Mouse (Mus musculus): ENCODE measurements around the gene Myo18a. TPM values are rescaled to one million over a fixed set of nuclear protein-coding genes. Genes with fewer than 3 reads are reported as not detected.

Gene Myo18a
- total RNA-seq, 2 experiments from 2014 or later, result 228 to 275 TPM

DNA sequence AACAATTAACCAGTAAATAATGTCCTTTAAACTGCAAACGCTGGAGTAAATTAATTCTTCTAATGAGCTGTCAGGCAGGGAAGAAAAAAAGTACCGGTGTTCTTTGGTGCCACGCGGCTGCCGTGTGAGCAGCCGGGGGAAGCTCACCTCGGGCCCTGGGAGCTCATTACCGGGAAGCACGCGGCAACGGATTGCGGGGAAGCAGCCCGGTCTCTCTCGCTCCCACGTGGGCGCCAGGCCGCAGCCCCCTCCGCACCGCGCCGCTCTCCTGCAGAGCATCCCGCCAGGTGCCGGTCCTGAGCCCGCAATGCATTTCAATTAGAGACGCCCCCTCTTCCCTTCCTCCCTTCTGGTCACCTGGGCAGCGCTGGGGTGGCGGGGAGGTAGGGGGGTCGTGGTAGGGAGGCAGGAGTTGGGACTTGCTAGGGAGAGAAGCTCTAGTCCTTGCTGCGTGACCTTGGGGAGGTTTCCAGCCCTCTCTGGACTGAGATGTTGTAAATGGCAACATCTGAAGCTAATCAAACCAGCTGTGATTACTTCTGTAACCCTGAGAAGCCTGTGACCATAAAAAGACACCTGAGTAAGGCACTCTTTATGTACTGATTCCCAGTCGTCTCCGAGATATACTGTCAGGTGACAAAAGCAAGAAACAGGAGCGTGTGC, 151.7 kb downstream of the Myo18a start:
- DNase-seq, result no peak
- intact Hi-C loops (cut with DNase I), result loop anchor here (5.0 kb wide), 1 partner anchor 43 kb away; no protein-coding TSS in a partner anchor

Other genes with a start within 250 kb of the Myo18a start
- 1 to 10 TPM; 1.7 to 4.5 TPM for gene Abhd15, start 248.1 kb upstream of the Myo18a start, total RNA-seq (2021)
- gene Trp53i13, start 247.3 kb upstream of the Myo18a start, total RNA-seq (2021), result 10 to 100 TPM; 11.8 to 12.9 TPM
- not detected for gene Gm10392, start 244.0 kb upstream of the Myo18a start, total RNA-seq (2021)
- gene Taok1, start 155.4 kb upstream of the Myo18a start, total RNA-seq (2021), result 10 to 100 TPM; 64.3 to 67.1 TPM
- gene Nufip2, start 77.1 kb upstream of the Myo18a start, total RNA-seq (2021), result 10 to 100 TPM; 60.1 to 63.1 TPM
- not detected for gene Cryba1, start 38.0 kb upstream of the Myo18a start, total RNA-seq (2021)
- gene Gm10277, start 24.5 kb downstream of the Myo18a start, total RNA-seq (2021), result not detected
- 1 to 10 TPM; 1.2 to 1.4 TPM for gene Pipox, start 130.8 kb downstream of the Myo18a start, total RNA-seq (2021)
- under 1 TPM; 0.22 to 0.64 TPM for gene Sez6, start 167.6 kb downstream of the Myo18a start, total RNA-seq (2021)
- 10 to 100 TPM; 39.5 to 41.7 TPM for gene Phf12, start 219.5 kb downstream of the Myo18a start, total RNA-seq (2021)

Data from heart, postnatal 10 days (tissue).